Mouse (Mus musculus): ENCODE measurements around the gene Rab11fip4. TPM values are rescaled to one million over a fixed set of nuclear protein-coding genes. Genes with fewer than 3 reads are reported as not detected.

The Rab11fip4 gene
- total and polyA plus RNA-seq, 3 experiments: 13.2 to 41.6 (median 26.6) TPM

- Histone ChIP-seq H3K27me3 (replicated peaks) (no peaks in the 10 kb centered on the region), H3K79me2 (replicated peaks; ENCODE audit: control insufficient read depth, extremely low read depth, insufficient read depth, poor library complexity, severe bottlenecking) (no peaks in the 10 kb centered on the region), H3K4me2 (ENCODE audit: insufficient read depth, low read depth, poor library complexity, severe bottlenecking) (no peak overlapping the region), H3K9me3 (replicated peaks; ENCODE audit: low read length) (peaks cover 7% of the 10 kb centered on the region), H3K4me3 (replicated peaks in 1 of 3; ENCODE audit: low read depth in 2 of 3, low read length in 2 of 3, poor library complexity in 1 of 3) (no peak overlapping the region), H3K4me1 (ENCODE audit: control insufficient read depth in 1 of 2, insufficient read depth in 2 of 2) (peaks cover 0 to 21% of the 10 kb centered on the region in 2 experiments; a peak in 2 of 4 replicates), H3K27ac (ENCODE audit: insufficient read depth, low read depth) (no peak overlapping the region), H3K36me3 (replicated peaks in 1 of 2; ENCODE audit: control insufficient read depth in 1 of 2, insufficient read depth in 1 of 2, low read length in 1 of 2) (no peaks in the 10 kb centered on the region), H3K9ac (ENCODE audit: insufficient read depth, low read depth) (no peak overlapping the region)
- dilution Hi-C loops (cut with MboI; ENCODE audit: extremely low pct_ligation_motif_present, extremely low pct_unique_long_range_greater_than_20kb, low sequenced_read_pairs): no loop called here
- DNase-seq (ENCODE audit: extremely low read depth): no peak
- in situ Hi-C loops (cut with MboI; ENCODE audit: low pct_ligation_motif_present, low pct_unique_long_range_greater_than_20kb, low sequenced_read_pairs): no loop called here
- TF ChIP-seq CTCF (conservative IDR thresholded peaks at IDR 0.05 in 1 of 2, IDR thresholded peaks at IDR 0.05 in 1 of 2; ENCODE audit: low read depth in 2 of 2, low read length in 2 of 2) (peak; percentile 35 to 44; a peak in 3 of 4 replicates), JUN (IDR thresholded peaks at IDR 0.05; ENCODE audit: insufficient read depth, low read depth, low read length) (no peak), SMC3 (IDR thresholded peaks at IDR 0.05; ENCODE audit: low read depth, low read length) (peak; percentile 37), PAX5 (IDR thresholded peaks at IDR 0.05; ENCODE audit: low read length) (no peak)
Observed at GRCm38 (mm10) chr11:79635661-79636449, 44.8 kb downstream of the Rab11fip4 start.

DNA sequence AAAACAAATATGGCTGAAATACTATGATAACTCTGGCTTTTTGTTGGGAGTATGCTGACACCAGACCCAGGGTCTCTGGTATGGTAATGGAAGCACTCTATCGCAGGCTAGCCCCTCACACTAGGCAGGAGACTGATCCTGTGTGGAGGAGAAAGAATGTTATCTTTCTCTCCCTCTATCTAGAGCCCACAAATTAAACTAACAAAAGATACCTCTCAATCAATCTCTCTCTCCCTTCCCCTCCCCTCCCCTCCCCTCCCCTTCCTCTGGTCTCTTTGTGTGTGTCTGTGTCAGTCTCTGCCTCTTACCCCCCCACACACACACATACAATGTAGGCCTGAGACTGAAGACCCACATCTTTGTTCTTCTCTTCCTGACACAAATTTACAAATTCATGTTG, 45.5 kb downstream of the Rab11fip4 start:
- H3K36me3 ChIP-seq (replicated peaks in 1 of 2; ENCODE audit: control insufficient read depth in 1 of 2, insufficient read depth in 1 of 2, low read length in 1 of 2): no peaks in the 10 kb centered on the region
- no peak for DNase-seq (ENCODE audit: extremely low read depth)
- no peak overlapping the region for H3K27ac ChIP-seq (ENCODE audit: insufficient read depth, low read depth)
- in situ Hi-C loops (cut with MboI; ENCODE audit: low pct_ligation_motif_present, low pct_unique_long_range_greater_than_20kb, low sequenced_read_pairs) (no loop called here), dilution Hi-C loops (cut with MboI; ENCODE audit: extremely low pct_ligation_motif_present, extremely low pct_unique_long_range_greater_than_20kb, low sequenced_read_pairs) (no loop called here)
- H3K4me1 ChIP-seq (ENCODE audit: control insufficient read depth in 1 of 2, insufficient read depth in 2 of 2): peaks cover 0 to 27% of the 10 kb centered on the region in 2 experiments; a peak in 2 of 4 replicates
- H3K4me2 ChIP-seq (ENCODE audit: insufficient read depth, low read depth, poor library complexity, severe bottlenecking): no peak overlapping the region
- H3K9ac ChIP-seq (ENCODE audit: insufficient read depth, low read depth): no peak overlapping the region
- no peak for TF ChIP-seq MAFK (IDR thresholded peaks at IDR 0.05; ENCODE audit: insufficient replicate concordance, low read length)
- TF ChIP-seq CTCF (conservative IDR thresholded peaks at IDR 0.05 in 1 of 2, IDR thresholded peaks at IDR 0.05 in 1 of 2; ENCODE audit: low read depth in 2 of 2, low read length in 2 of 2): no peak
- no peak for TF ChIP-seq NRF1 (IDR thresholded peaks at IDR 0.05; ENCODE audit: low read depth, low read length)
- no peak for TF ChIP-seq BHLHE40 (IDR thresholded peaks at IDR 0.05; ENCODE audit: low read depth, low read length)
- TF ChIP-seq TCF12 (IDR thresholded peaks at IDR 0.05; ENCODE audit: low read depth, low read length): no peak
- no peak for TF ChIP-seq MYC (IDR thresholded peaks at IDR 0.05; ENCODE audit: low read depth, low read length)
- H3K27me3 ChIP-seq (replicated peaks): no peaks in the 10 kb centered on the region
- H3K9me3 ChIP-seq (replicated peaks; ENCODE audit: low read length): peaks cover 7% of the 10 kb centered on the region
- H3K79me2 ChIP-seq (replicated peaks; ENCODE audit: control insufficient read depth, extremely low read depth, insufficient read depth, poor library complexity, severe bottlenecking): no peaks in the 10 kb centered on the region
- H3K4me3 ChIP-seq (replicated peaks in 1 of 3; ENCODE audit: low read depth in 2 of 3, low read length in 2 of 3, poor library complexity in 1 of 3): no peak overlapping the region

DNA sequence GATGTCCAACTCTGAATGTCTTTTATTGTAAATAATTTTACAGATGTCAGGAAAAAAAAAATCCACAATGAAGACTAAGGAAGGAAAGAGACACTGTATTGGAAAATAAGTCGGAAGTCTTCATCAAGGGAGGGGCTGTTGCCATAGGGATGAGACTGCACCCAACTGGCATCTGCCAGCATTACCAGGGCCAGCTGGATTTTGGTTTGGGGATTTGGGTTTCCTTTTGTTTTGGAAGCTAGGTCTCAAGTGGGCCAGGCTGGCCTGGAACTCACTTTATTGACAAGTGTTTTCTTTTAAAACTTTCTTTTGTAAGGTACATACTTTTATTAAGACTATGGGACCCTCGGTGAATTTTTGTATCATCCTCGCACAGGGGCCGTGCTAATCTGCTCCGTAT, 47.7 kb downstream of the Rab11fip4 start:
- in situ Hi-C loops (cut with MboI; ENCODE audit: low pct_ligation_motif_present, low pct_unique_long_range_greater_than_20kb, low sequenced_read_pairs) (no loop called here), dilution Hi-C loops (cut with MboI; ENCODE audit: extremely low pct_ligation_motif_present, extremely low pct_unique_long_range_greater_than_20kb, low sequenced_read_pairs) (no loop called here)
- H3K4me1 ChIP-seq (ENCODE audit: control insufficient read depth in 1 of 2, insufficient read depth in 2 of 2): peaks cover 7 to 39% of the 10 kb centered on the region in 2 experiments

More for the DNA sequence above, 47.7 kb downstream of the Rab11fip4 start:
- Histone ChIP-seq H3K27me3 (replicated peaks) (no peaks in the 10 kb centered on the region), H3K79me2 (replicated peaks; ENCODE audit: control insufficient read depth, extremely low read depth, insufficient read depth, poor library complexity, severe bottlenecking) (no peaks in the 10 kb centered on the region), H3K9me3 (replicated peaks; ENCODE audit: low read length) (peaks cover 7% of the 10 kb centered on the region), H3K4me3 (replicated peaks in 1 of 3; ENCODE audit: low read depth in 2 of 3, low read length in 2 of 3, poor library complexity in 1 of 3) (no peak overlapping the region), H3K9ac (ENCODE audit: insufficient read depth, low read depth) (no peak overlapping the region), H3K4me2 (ENCODE audit: insufficient read depth, low read depth, poor library complexity, severe bottlenecking) (no peak overlapping the region), H3K27ac (ENCODE audit: insufficient read depth, low read depth) (no peak overlapping the region), H3K36me3 (replicated peaks in 1 of 2; ENCODE audit: control insufficient read depth in 1 of 2, insufficient read depth in 1 of 2, low read length in 1 of 2) (no peaks in the 10 kb centered on the region)
- no peak for TF ChIP-seq RCOR1 (conservative IDR thresholded peaks at IDR 0.05; ENCODE audit: low read depth, low read length)
- no peak for TF ChIP-seq ZC3H11A (IDR thresholded peaks at IDR 0.05; ENCODE audit: low read depth, low read length)
- TF ChIP-seq NRF1 (IDR thresholded peaks at IDR 0.05; ENCODE audit: low read depth, low read length): no peak
- no peak for TF ChIP-seq HCFC1 (IDR thresholded peaks at IDR 0.05; ENCODE audit: low read depth, low read length)
- no peak for TF ChIP-seq TBP (conservative IDR thresholded peaks at IDR 0.05; ENCODE audit: low read depth, low read length)
- no peak for TF ChIP-seq UBTF (IDR thresholded peaks at IDR 0.05; ENCODE audit: low read depth, low read length)
- no peak for DNase-seq (ENCODE audit: extremely low read depth)

All from CH12.LX (cell line).